Mouse (Mus musculus): ENCODE measurements around the gene Zfp420. TPM values are rescaled to one million over a fixed set of nuclear protein-coding genes. Genes with fewer than 3 reads are reported as not detected.
A peak's percentile ranks its signal among the peaks of the same experiment; 100 is the strongest.

Zfp420 gene
- polyA plus RNA-seq, 1 experiment from 2014 or later = 3.8 TPM

Small RNA genes lying within 50 kb of the gene (microRNA-seq; reads per million reads assigned to microRNA genes)
- gene Mir7668 (ENCODE audit: borderline number of aligned reads) = 0.81 reads per million, percentile 9 among the genes with 10 or more reads in this experiment

Other genes with a start within 250 kb of the Zfp420 start
- gene Catsperg2, start 132.9 kb upstream of the Zfp420 start, polyA plus RNA-seq (2014; fragmentation: Nextera tagmentation; extraction: Ambion mirVana) = not detected in 2 replicates
- gene Zfp84, start 91.4 kb upstream of the Zfp420 start, polyA plus RNA-seq (2014; fragmentation: Nextera tagmentation; extraction: Ambion mirVana) = 8.7 and 8.8 TPM in 2 replicates
- gene Zfp30, start 76.0 kb upstream of the Zfp420 start, polyA plus RNA-seq (2014; fragmentation: Nextera tagmentation; extraction: Ambion mirVana) = 5.3 and 5.6 TPM in 2 replicates
- gene Zfp790, start 43.9 kb upstream of the Zfp420 start, polyA plus RNA-seq (2014; fragmentation: Nextera tagmentation; extraction: Ambion mirVana) = 8.9 and 13.3 TPM in 2 replicates
- 2.8 and 4.7 TPM in 2 replicates for gene Zfp940, start 6.3 kb upstream of the Zfp420 start, polyA plus RNA-seq (2014; fragmentation: Nextera tagmentation; extraction: Ambion mirVana)
- 9.3 and 9.4 TPM in 2 replicates for gene Zfp27, start 46.6 kb downstream of the Zfp420 start, polyA plus RNA-seq (2014; fragmentation: Nextera tagmentation; extraction: Ambion mirVana)
- gene Zfp383, start 48.2 kb downstream of the Zfp420 start, polyA plus RNA-seq (2014; fragmentation: Nextera tagmentation; extraction: Ambion mirVana) = 4.1 and 6.2 TPM in 2 replicates
- gene Zfp74, start 94.1 kb downstream of the Zfp420 start, polyA plus RNA-seq (2014; fragmentation: Nextera tagmentation; extraction: Ambion mirVana) = 7.0 and 10.0 TPM in 2 replicates
- gene Zfp568, start 124.0 kb downstream of the Zfp420 start, polyA plus RNA-seq (2014; fragmentation: Nextera tagmentation; extraction: Ambion mirVana) = 28.8 and 30.4 TPM in 2 replicates
- gene Zfp14, start 191.4 kb downstream of the Zfp420 start, polyA plus RNA-seq (2014; fragmentation: Nextera tagmentation; extraction: Ambion mirVana) = 3.1 and 3.8 TPM in 2 replicates
- gene Zfp82, start 212.9 kb downstream of the Zfp420 start, polyA plus RNA-seq (2014; fragmentation: Nextera tagmentation; extraction: Ambion mirVana) = 4.1 TPM in 2 replicates
- gene Gm26920, start 230.4 kb downstream of the Zfp420 start, polyA plus RNA-seq (2014; fragmentation: Nextera tagmentation; extraction: Ambion mirVana) = 0.26 and 0.96 TPM in 2 replicates
- 7.4 and 8.1 TPM in 2 replicates for gene Zfp566, start 230.5 kb downstream of the Zfp420 start, polyA plus RNA-seq (2014; fragmentation: Nextera tagmentation; extraction: Ambion mirVana)
- 87.2 and 96.0 TPM in 2 replicates for gene Zfp260, start 234.8 kb downstream of the Zfp420 start, polyA plus RNA-seq (2014; fragmentation: Nextera tagmentation; extraction: Ambion mirVana)